Mouse (Mus musculus): ENCODE results near the gene Id1. TPM values are rescaled to one million over a fixed set of nuclear protein-coding genes. Genes with fewer than 3 reads are reported as not detected.

The Id1 gene
- polyA plus RNA-seq, 1 experiment from 2014 or later, result 38.8 TPM

GRCm38 (mm10) chr2:152776019-152776418 lies 40.0 kb downstream of the Id1 start:
- ATAC-seq (ENCODE audit: low FRiP score, low TSS enrichment), result no peak
- Histone ChIP-seq H3K9ac (replicated peaks; ENCODE audit: low read length) (no peak overlapping the region), H3K4me3 (replicated peaks; ENCODE audit: low read depth, low read length) (no peak overlapping the region), H3K4me2 (ENCODE audit: low read length) (no peak overlapping the region), H3K9me3 (ENCODE audit: control insufficient read depth, low read length) (no peaks in the 10 kb centered on the region), H3K36me3 (ENCODE audit: control insufficient read depth, insufficient read depth, low read length) (peaks cover 20% of the 10 kb centered on the region), H3K27me3 (ENCODE audit: control insufficient read depth, insufficient read depth, low read length) (no peaks in the 10 kb centered on the region), H3K27ac (replicated peaks; ENCODE audit: low read depth, low read length) (no peak overlapping the region), H3K4me1 (ENCODE audit: control insufficient read depth, insufficient read depth, low read length) (no peaks in the 10 kb centered on the region)
- WGBS, result 80% methylated on average over 3 of the region's 3 CpGs
- no peak for DNase-seq

GRCm38 (mm10) chr2:152776435-152776834 lies 40.4 kb downstream of the Id1 start:
- DNase-seq (no peak), ATAC-seq (ENCODE audit: low FRiP score, low TSS enrichment) (no peak)
- H3K4me3 ChIP-seq (replicated peaks; ENCODE audit: low read depth, low read length), result no peak overlapping the region
- H3K36me3 ChIP-seq (ENCODE audit: control insufficient read depth, insufficient read depth, low read length), result peaks cover 24% of the 10 kb centered on the region
- 96% methylated on average over 2 of the region's 2 CpGs for WGBS
- no peaks in the 10 kb centered on the region for H3K9me3 ChIP-seq (ENCODE audit: control insufficient read depth, low read length)
- no peak overlapping the region for H3K4me2 ChIP-seq (ENCODE audit: low read length)
- no peaks in the 10 kb centered on the region for H3K4me1 ChIP-seq (ENCODE audit: control insufficient read depth, insufficient read depth, low read length)
- no peak overlapping the region for H3K27ac ChIP-seq (replicated peaks; ENCODE audit: low read depth, low read length)
- H3K27me3 ChIP-seq (ENCODE audit: control insufficient read depth, insufficient read depth, low read length), result no peaks in the 10 kb centered on the region
- H3K9ac ChIP-seq (replicated peaks; ENCODE audit: low read length), result no peak overlapping the region

- no peaks in the 10 kb centered on the region for H3K27me3 ChIP-seq (ENCODE audit: control insufficient read depth, insufficient read depth, low read length)
- H3K27ac ChIP-seq (replicated peaks; ENCODE audit: low read depth, low read length), result no peak overlapping the region
- H3K4me2 ChIP-seq (ENCODE audit: low read length), result no peak overlapping the region
- peaks cover 30% of the 10 kb centered on the region for H3K36me3 ChIP-seq (ENCODE audit: control insufficient read depth, insufficient read depth, low read length)
- ATAC-seq (ENCODE audit: low FRiP score, low TSS enrichment) (no peak), DNase-seq (no peak)
- H3K4me3 ChIP-seq (replicated peaks; ENCODE audit: low read depth, low read length), result no peak overlapping the region
- H3K9ac ChIP-seq (replicated peaks; ENCODE audit: low read length), result no peak overlapping the region
- WGBS, result 89% methylated on average over 3 of the region's 3 CpGs
- no peaks in the 10 kb centered on the region for H3K9me3 ChIP-seq (ENCODE audit: control insufficient read depth, low read length)
- H3K4me1 ChIP-seq (ENCODE audit: control insufficient read depth, insufficient read depth, low read length), result no peaks in the 10 kb centered on the region
Observed at GRCm38 (mm10) chr2:152777081-152777480, 41.0 kb downstream of the Id1 start.

- Histone ChIP-seq H3K4me1 (ENCODE audit: control insufficient read depth, insufficient read depth, low read length) (no peaks in the 10 kb centered on the region), H3K9ac (replicated peaks; ENCODE audit: low read length) (no peak overlapping the region), H3K9me3 (ENCODE audit: control insufficient read depth, low read length) (no peaks in the 10 kb centered on the region), H3K36me3 (ENCODE audit: control insufficient read depth, insufficient read depth, low read length) (peaks cover 31% of the 10 kb centered on the region), H3K4me2 (ENCODE audit: low read length) (no peak overlapping the region), H3K27ac (replicated peaks; ENCODE audit: low read depth, low read length) (no peak overlapping the region), H3K4me3 (replicated peaks; ENCODE audit: low read depth, low read length) (no peak overlapping the region), H3K27me3 (ENCODE audit: control insufficient read depth, insufficient read depth, low read length) (no peaks in the 10 kb centered on the region)
- DNase-seq, result no peak
- WGBS, result 96% methylated on average over 2 of the region's 2 CpGs
- ATAC-seq (ENCODE audit: low FRiP score, low TSS enrichment), result no peak
Observed at GRCm38 (mm10) chr2:152780466-152780865, 44.4 kb downstream of the Id1 start.

- no peak overlapping the region for H3K27ac ChIP-seq (replicated peaks; ENCODE audit: low read depth, low read length)
- no peak overlapping the region for H3K4me2 ChIP-seq (ENCODE audit: low read length)
- H3K4me1 ChIP-seq (ENCODE audit: control insufficient read depth, insufficient read depth, low read length), result no peaks in the 10 kb centered on the region
- H3K36me3 ChIP-seq (ENCODE audit: control insufficient read depth, insufficient read depth, low read length), result peaks cover 33% of the 10 kb centered on the region
- no peak overlapping the region for H3K4me3 ChIP-seq (replicated peaks; ENCODE audit: low read depth, low read length)
- ATAC-seq (ENCODE audit: low FRiP score, low TSS enrichment), result no peak
- WGBS, result 80% methylated on average over 3 of the region's 3 CpGs
- DNase-seq, result no peak
- H3K9me3 ChIP-seq (ENCODE audit: control insufficient read depth, low read length), result no peaks in the 10 kb centered on the region
- H3K9ac ChIP-seq (replicated peaks; ENCODE audit: low read length), result no peak overlapping the region
- no peaks in the 10 kb centered on the region for H3K27me3 ChIP-seq (ENCODE audit: control insufficient read depth, insufficient read depth, low read length)
Observed at GRCm38 (mm10) chr2:152781031-152781711, 45.1 kb downstream of the Id1 start.

- Histone ChIP-seq H3K27ac (replicated peaks; ENCODE audit: low read depth, low read length) (no peak overlapping the region), H3K4me1 (ENCODE audit: control insufficient read depth, insufficient read depth, low read length) (no peaks in the 10 kb centered on the region), H3K27me3 (ENCODE audit: control insufficient read depth, insufficient read depth, low read length) (no peaks in the 10 kb centered on the region), H3K9me3 (ENCODE audit: control insufficient read depth, low read length) (no peaks in the 10 kb centered on the region), H3K36me3 (ENCODE audit: control insufficient read depth, insufficient read depth, low read length) (peaks cover 31% of the 10 kb centered on the region), H3K4me2 (ENCODE audit: low read length) (no peak overlapping the region), H3K9ac (replicated peaks; ENCODE audit: low read length) (no peak overlapping the region), H3K4me3 (replicated peaks; ENCODE audit: low read depth, low read length) (no peak overlapping the region)
- no peak for DNase-seq
- no peak for ATAC-seq (ENCODE audit: low FRiP score, low TSS enrichment)
- 95% methylated on average over 5 of the region's 5 CpGs for WGBS
Observed at GRCm38 (mm10) chr2:152782656-152783055, 46.6 kb downstream of the Id1 start.

- Histone ChIP-seq H3K36me3 (ENCODE audit: control insufficient read depth, insufficient read depth, low read length) (peaks cover 31% of the 10 kb centered on the region), H3K27me3 (ENCODE audit: control insufficient read depth, insufficient read depth, low read length) (no peaks in the 10 kb centered on the region), H3K4me1 (ENCODE audit: control insufficient read depth, insufficient read depth, low read length) (no peaks in the 10 kb centered on the region), H3K9ac (replicated peaks; ENCODE audit: low read length) (no peak overlapping the region), H3K27ac (replicated peaks; ENCODE audit: low read depth, low read length) (no peak overlapping the region), H3K4me3 (replicated peaks; ENCODE audit: low read depth, low read length) (no peak overlapping the region), H3K4me2 (ENCODE audit: low read length) (no peak overlapping the region), H3K9me3 (ENCODE audit: control insufficient read depth, low read length) (no peaks in the 10 kb centered on the region)
- no peak for DNase-seq
- 95% methylated on average over 5 of the region's 5 CpGs for WGBS
- no peak for ATAC-seq (ENCODE audit: low FRiP score, low TSS enrichment)
Observed at GRCm38 (mm10) chr2:152783241-152783640, 47.2 kb downstream of the Id1 start.

- no peaks in the 10 kb centered on the region for H3K27me3 ChIP-seq (ENCODE audit: control insufficient read depth, insufficient read depth, low read length)
- DNase-seq, result no peak
- no peaks in the 10 kb centered on the region for H3K9me3 ChIP-seq (ENCODE audit: control insufficient read depth, low read length)
- no peak overlapping the region for H3K9ac ChIP-seq (replicated peaks; ENCODE audit: low read length)
- no peak overlapping the region for H3K4me2 ChIP-seq (ENCODE audit: low read length)
- H3K36me3 ChIP-seq (ENCODE audit: control insufficient read depth, insufficient read depth, low read length), result peaks cover 23% of the 10 kb centered on the region
- ATAC-seq (ENCODE audit: low FRiP score, low TSS enrichment), result no peak
- H3K4me3 ChIP-seq (replicated peaks; ENCODE audit: low read depth, low read length), result no peak overlapping the region
- H3K27ac ChIP-seq (replicated peaks; ENCODE audit: low read depth, low read length), result no peak overlapping the region
- 0 out of 2 replicates have a peak, but pooled peaks cover 2% of the 10 kb centered on the region for H3K4me1 ChIP-seq (ENCODE audit: control insufficient read depth, insufficient read depth, low read length)
- WGBS, result 96% methylated on average over 8 of the region's 8 CpGs
Observed at GRCm38 (mm10) chr2:152784640-152785039, 48.6 kb downstream of the Id1 start.

Measured in midbrain, embryonic 14.5 days (tissue).